Mouse (Mus musculus) testis, postnatal 14 days (tissue): ENCODE measurements around the gene 3110040M04Rik.
"Not testable (repeated sequence)": the region's sequence is repeated elsewhere in the genome, so short reads cannot be mapped to it uniquely, and the experiment has no call there.

Experiments
- DNase-seq: peaks from one replicate; pipeline ENCODE4 v3.0.0; 2021; ENCODE audit warnings: low spot score

Gene 3110040M04Rik

DNA sequence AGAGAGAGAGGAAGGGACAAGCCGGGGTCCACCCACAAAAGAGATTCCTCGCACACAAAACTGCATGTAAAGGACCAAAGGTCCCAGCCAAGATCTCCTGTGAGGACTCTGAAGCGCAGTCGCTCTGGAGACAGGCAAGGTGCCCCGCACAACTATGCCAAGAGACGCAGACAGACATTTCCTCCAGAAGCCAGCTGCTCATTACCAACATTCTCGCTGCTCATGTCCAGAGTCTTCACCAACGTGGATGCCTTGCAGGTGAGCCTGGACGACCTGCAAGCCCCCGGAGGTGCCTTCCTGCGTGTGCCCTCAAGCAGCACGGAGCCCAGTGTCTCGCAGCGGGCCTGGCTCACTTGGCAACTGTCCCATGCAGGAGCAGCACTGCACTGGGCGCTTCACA, 11.2 kb upstream of the 3110040M04Rik start:
- not testable (repeated sequence) for DNase-seq

DNA sequence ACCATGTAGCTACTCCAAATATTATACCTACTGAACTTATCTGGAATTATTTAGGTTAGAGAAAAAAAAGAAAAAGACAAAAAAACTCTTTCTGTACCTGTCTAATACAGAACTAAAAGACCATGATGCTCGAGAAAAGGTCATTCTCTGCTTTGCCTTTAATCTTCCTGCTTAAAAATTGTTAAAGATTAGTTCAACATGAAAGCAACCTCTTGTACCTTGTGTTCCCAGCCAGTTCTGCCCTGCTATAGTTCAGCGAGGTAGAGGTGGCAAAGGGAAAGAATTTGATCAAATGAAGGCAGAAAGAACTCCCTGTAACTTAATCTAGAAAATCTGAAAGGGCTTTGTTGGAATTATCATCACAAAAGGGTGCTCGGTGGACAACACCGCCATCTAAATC, 7.9 kb upstream of the 3110040M04Rik start:
- DNase-seq, result not testable (repeated sequence)

DNA sequence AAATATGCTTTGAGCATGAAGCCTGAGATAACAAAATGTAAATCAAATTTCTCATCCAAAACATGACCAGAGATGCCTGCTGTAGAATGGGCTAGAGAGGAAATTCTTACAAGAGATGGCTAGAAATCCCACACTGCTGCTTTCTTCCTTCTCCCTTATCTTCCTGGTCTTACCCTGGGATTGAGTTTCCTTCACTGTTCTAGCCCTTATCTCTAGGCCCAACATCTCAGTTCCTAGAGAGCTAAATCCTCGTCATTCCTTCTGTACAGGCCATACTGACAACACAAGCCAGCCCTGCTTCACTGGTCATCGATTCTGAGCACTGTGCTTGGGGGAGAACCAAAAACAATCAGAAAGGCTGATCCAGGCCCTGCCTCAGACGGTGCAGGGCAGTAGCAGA, 7.2 kb upstream of the 3110040M04Rik start:
- DNase-seq, result not testable (repeated sequence)

DNA sequence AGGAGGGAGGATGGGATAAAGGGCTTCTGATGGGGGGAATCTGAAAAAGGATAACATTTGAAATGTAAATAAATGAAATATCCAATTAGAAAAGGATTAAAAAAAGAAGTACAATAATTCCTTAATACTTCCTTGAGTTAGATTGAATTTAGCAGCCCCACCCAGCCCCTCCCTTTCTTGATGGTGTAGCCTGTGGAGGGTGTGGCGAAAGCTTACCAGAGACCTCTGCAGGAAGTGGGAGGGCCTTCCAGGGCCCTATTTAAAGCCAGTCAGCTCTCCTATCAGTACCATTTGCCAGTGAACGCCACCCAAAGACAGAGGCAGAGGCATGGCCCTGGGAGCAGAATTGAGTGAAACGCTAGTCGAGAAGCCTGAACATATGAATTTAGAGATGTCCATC, 5.8 kb upstream of the 3110040M04Rik start, which contains the start of gene Gm47995:
Gene Gm47995, plus strand, starts transcription at position 329 of the 400 bp plus-strand sequence.
- not testable (repeated sequence) for DNase-seq

DNA sequence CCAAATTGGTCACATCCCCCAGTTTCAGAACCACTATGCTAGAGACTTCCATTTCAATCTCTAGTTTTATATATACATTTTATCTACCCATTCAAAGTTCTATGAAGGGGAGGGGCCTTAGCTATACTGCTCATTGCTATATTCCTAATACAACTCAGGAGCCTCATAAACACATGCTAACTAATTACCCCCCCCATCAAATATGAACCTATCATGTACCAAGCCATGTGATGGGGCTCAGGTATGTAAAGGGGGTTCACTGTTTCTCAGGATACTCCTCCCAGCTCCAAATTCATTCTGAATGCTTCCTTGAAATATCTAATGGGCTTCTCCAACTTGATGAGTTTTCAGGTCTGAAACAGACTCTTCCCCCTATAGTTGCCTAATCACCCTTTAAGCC, 3.3 kb upstream of the 3110040M04Rik start:
- not testable (repeated sequence) for DNase-seq

DNA sequence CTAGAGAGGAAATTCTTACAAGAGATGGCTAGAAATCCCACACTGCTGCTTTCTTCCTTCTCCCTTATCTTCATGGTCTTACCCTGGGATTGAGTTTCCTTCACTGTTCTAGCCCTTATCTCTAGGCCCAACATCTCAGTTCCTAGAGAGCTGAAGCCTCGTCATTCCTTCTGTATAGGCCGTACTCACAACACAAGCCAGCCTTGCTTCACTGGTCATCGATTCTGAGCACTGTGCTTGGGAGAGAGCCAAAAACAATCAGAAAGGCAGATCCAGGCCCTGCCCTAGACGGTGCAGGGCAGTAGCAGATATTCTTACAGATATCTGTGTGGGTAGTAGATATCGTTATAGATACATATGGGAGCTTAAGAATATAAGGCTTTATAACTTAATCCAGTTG, 1.1 kb upstream of the 3110040M04Rik start:
- DNase-seq, result not testable (repeated sequence)

DNA sequence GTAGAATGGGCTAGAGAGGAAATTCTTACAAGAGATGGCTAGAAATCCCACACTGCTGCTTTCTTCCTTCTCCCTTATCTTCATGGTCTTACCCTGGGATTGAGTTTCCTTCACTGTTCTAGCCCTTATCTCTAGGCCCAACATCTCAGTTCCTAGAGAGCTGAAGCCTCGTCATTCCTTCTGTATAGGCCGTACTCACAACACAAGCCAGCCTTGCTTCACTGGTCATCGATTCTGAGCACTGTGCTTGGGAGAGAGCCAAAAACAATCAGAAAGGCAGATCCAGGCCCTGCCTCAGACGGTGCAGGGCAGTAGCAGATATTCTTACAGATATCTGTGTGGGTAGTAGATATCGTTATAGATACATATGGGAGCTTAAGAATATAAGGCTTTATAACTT, 4.6 kb downstream of the 3110040M04Rik start:
- DNase-seq, result not testable (repeated sequence)

DNA sequence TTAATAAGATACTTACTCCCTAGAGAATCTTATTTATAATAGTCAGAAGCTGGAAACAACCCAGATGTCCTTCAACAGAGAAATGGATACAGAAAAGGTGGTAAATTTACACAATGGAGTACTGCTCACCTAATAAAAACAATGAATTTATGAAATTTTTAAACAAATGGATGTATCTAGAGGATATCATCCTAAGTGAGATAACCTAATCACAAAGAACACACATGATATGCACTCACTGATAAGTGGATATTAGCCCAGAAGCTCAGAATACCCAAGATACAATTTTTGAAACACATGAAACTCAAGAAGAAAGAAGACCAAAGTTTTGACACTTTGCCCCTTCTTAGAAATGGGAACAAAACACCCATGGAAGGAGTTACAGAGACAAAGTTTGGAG, 5.0 kb downstream of the 3110040M04Rik start:
- not testable (repeated sequence) for DNase-seq

DNA sequence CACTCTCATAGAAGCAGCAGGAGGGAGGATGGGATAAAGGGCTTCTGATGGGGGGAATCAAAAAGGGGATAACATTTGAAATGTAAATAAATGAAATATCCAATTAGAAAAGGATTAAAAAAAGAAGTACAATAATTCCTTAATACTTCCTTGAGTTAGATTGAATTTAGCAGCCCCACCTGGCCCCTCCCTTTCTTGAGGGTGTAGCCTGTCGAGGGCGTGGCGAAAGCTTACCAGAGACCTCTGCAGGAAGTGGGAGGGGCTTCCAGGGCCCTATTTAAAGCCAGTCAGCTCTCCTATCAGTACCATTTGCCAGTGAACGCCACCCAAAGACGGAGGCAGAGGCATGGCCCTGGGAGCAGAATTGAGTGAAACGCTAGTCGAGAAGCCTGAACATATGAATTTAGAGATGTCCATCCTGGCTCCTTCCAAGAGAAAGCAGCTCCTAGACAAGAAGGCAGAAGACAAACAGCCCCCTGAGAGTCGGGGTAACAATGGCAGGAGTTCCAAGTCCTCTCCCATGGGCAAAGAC, 6.0 kb downstream of the 3110040M04Rik start, which contains the start of gene Gm47996:
Gene Gm47996, plus strand, starts transcription at position 308 of the 532 bp plus-strand sequence.
- not testable (repeated sequence) for DNase-seq

DNA sequence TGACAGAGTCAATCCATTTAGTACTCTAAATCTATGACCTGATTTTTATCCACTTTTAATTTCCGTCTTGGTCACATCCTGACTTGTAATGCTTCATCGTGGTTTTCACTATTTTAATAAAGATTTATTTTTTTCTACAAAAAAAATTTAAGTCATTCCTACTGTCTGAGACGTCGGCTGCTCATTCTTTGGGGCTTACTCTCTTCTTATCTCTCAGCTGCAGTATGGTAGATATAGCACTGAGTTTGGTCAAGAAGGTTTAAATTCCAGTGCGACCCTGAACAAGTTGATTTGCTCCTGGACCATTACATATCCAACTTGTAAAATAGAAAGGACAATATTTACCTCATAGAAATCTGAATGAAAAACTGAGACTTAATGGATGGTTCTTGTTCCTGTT, 7.7 kb downstream of the 3110040M04Rik start:
- DNase-seq, result not testable (repeated sequence)

DNA sequence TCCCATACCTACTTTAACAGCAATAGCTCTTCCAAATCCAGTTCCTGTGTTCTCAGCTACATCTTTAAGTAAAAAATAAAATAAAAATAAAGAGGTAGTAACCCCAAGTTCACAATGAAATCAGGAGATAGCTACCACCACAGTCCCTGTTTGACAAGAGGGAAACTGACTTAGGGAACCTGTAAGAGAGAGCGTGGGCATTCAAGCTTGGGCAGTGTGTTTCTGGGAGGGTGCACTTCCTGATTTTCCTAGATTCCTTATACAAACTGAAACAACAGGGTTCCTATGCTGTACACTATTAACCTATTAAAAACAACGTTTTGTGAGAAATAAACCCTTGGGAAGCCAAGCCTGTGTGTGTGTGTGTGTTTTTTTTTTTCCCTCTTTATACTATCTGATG, 10.9 kb downstream of the 3110040M04Rik start:
- no peak for DNase-seq

DNA sequence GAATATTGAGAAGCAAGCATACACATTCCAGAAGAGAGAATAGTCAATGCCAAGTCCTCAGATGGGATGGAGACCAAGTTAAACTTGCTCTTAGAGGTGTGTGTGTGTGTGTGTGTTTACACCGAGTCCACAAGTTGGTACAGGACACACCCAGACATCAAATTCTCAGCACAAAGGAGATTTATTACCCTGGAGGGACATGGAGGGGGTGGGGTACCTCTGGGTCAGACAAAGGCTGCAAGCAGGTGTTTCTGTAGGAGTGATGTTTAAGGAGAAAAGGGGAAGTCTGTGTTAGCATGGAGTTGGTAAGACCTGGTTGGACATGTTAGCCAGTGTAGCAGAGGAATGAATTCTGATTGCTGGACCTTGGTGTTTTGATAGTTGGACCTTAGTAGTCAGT, 12.1 kb downstream of the 3110040M04Rik start:
- no peak for DNase-seq

DNA sequence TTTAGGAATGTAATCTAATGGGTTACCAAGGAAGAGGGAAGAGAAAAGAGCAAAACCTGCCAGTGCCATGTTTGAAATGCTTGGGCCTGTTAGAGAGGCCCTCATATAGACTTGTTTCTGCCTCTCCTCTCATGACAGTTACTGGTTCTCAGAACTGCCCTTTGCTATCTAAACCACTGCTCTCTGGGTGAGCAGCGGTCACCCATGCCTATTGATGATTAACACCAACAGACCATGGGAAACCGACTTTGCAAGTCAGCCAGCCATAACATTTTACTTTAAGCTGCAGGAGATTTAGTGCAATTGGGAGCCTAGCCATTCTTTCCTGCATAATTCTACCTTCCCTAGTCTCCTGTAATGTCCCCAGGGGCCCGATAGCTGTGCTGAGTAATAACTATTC, 12.5 kb downstream of the 3110040M04Rik start:
- no peak for DNase-seq

DNA sequence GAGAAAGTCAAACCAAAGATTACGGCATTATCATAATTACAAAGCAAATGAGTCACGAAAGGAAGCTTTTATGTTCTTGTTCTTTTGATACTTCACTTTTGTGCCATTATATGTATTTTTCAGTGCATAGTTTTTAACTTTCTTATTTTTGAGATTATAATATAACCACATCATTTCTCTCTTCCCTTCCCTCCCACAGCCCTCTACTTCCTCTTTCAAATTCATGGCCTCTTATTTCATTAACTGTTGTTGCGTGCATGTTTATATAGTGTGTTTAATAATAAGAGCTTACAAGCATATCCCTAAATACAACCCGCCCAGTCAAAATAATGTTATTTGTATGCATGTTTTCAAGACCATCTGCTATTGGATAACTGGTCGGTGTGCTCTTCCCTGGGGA, 15.1 kb downstream of the 3110040M04Rik start:
- no peak for DNase-seq

DNA sequence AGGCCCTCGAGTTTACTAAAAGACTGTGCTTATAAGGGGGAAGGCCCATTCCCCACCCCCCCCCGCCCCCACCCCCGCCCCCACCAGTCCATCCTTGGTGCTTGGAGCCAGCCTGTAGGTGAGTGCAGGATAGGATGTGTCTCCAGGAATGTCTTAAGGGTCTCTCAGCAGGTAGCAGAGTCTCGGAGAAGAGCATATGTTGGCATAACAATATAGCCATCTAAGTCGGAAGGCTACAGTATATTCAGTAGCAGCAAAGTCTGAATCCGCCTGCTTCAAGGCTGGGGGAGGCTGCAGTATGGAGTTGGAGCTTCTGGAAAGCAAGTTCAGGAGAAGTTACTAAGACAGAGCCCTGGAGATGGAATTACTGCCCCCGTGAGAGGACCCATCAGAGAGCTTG, 16.2 kb downstream of the 3110040M04Rik start:
- no peak for DNase-seq

DNA sequence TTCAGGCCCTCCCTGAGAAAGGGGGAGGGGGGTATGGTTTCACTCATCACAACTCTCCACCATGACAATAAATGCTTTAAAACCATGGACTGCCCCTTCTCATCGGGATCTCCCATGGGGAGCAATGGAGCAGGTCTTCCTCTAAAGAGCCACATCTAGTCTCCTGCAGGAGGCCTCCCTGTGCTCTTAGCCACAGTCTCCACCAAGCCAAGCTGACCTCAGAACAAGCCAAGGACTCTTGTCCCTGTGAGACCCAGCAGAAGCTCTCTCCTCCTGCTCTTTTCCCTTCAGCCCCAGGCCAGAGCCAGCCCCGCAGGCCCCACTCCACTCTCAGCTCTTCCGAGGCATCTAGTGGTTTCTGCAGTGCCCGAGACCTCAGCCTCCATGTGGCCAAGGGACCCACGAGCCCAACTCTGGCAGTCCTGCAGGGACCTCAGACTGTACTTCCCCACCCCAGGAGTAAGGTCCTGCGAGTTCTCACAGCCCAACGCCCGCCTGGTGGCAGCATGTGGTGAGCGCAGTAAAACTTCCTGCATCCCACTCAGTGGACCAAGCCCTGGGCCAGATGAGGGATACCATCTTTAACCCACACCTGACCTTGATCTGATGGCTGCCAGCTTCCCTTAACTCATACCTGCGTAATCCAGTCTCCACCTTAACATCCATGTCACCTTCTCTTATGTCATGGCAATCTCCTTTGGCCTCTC, 18.8 kb downstream of the 3110040M04Rik start:
- DNase-seq, result no peak

DNA sequence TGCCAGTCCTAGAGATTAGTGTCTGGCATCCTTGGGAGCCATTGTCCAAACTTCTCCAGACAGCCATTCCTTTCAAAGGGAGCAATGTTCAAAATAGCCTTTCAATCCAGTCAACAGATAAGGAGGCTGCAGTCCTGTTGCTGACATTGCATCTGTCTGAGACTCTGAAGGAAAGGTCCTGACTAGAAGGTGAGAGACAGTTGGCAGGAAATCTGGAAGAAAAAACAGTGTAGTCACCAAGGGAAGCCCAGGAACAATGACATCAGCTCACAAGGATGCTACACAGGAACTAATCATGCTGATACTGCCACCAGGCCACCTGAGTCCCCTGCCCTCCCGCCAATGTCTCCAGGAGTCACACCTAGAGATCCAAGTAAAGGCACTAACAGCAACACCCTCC, 19.5 kb downstream of the 3110040M04Rik start:
- DNase-seq, result no peak

DNA sequence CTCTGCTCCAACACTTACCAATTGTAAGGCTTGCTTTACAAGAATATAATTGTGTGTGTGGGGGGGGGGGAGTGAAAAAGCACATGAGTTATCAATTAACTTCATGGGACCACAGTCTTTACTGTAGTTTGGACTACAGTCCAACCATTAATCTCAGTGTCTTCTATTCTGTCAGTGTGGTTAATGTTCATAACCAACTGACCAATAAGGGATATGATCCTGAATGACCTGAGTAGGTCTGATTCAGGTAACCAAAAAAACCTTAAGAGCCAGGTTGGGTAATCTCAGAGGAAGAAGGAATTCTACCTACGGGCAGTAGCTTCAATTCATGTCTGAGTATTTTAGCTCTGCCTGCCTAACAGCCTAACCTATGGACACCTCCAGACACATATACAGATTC, 20.6 kb downstream of the 3110040M04Rik start:
- DNase-seq, result no peak

DNA sequence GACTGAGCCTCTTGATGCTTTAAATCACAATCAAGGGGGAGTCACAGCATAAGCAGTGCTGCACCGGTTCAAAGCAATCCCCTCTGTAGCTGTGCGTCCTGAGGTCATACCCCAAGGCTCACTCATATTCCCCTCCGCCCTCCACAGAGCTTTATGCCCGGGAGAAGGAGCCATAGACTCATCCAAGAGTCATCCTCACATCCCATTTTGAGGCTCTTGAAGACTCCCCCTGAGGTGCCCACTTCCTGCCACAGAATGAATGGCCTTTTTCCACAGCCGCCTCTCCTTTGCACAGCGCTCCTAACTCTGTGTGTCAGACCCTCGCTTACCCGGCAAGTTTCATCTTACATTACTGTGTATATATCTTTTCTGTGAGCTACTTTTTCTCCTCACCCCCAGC, 23.6 kb downstream of the 3110040M04Rik start:
- DNase-seq, result no peak

DNA sequence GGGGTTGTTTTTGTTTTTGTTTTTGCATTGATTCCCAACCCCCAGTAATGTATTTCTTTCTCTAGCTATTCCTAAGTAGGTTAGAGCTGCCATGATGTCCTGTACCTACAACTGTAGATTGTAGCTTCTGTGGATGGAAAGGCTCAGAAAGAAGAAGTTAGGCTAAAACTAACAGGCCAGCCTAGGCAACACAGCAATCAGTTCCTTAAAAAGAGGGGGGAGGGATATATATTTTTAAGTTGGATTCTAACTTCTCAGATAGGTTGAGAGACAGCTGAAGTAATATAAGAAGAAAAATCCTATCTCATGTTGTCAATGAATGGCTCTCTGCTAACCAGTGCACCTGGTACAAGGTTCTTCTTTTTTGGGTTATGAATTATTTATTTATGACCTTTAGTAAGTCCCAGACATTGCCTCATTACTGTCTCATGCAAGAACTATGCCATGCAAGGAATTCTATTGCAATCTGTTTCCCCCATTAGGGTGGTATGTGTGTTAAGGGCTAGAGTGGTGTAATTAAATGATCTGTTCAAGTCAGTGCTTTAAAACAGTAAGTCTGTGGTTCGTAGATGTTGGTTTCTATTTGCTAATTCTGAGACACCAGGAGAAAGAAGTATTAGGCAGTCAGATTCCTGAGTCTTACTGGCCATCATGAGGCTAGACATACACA, 24.5 kb downstream of the 3110040M04Rik start:
- DNase-seq, result no peak

DNA sequence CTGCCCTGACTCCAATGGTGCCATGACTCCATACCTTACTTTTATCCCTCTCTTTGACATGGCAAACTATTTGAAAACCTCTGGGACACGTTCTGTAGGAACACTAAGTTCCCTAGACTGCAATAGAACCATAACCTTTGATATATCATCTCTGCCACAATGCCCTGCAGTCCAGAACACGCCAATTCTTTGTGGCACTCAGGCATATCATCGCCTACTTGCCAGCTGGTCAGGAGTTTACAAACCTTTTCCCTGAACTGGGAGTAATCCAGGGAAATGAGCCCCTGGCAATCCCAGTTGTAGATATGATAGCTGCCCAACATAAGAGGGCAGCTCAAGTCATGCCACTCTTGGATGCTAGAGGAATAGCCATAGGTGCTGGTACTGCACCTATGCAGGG, 28.4 kb downstream of the 3110040M04Rik start:
- DNase-seq, result no peak

DNA sequence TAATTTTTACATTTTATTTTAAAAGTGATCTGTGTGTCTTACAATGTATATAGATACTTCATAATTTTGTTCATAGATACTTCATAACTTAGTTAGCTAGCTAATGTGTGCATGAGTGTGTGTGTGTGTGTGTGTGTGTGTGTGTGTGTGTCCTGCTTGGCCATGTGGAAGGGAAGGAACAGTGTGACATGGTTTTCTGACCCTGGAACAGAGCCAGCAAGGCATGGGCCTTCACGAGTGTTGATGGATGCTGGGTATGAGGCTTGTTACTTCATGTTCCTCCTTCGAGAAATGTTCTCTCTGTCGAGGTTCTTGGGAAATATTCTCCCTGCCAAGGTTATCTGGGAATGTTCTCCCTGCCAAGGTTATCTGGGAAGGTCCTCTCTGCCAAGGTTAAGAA, 29.8 kb downstream of the 3110040M04Rik start:
- no peak for DNase-seq

DNA sequence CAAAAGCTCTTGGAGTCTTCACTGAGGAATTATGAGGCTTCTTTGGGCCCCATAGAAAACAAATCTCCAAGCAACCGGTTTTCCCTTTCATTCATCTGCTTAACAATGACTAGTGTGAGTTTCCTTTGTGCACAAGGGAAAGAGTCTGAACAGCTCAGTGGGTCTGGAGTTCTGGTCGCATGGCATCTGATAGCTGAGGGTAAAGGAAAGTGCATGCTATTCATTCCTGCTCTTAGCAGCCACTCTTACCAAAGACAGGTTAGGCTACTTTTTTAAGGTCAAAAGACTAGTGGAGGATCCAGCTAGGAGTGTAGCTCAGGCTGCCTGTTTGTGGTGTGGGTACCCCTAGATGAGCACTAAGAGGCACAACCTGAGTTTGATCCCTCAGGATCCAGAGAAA, 31.7 kb downstream of the 3110040M04Rik start:
- no peak for DNase-seq
